Mouse (Mus musculus) kidney, adult 2 months (tissue): Measurements from ENCODE around the gene Depdc5. TPM values are rescaled to one million over a fixed set of nuclear protein-coding genes. Genes with fewer than 3 reads are reported as not detected.
A peak's percentile ranks its signal among the peaks of the same experiment; 100 is the strongest.
"Not testable (repeated sequence)": the region's sequence is repeated elsewhere in the genome, so short reads cannot be mapped to it uniquely, and the experiment has no call there.

Experiments
- DNase-seq: peaks from one replicate; pipeline ENCODE4 v3.0.0; 2021
- H3K27ac ChIP-seq: fragments of 200-500 bp; 2 replicates; pipeline ENCODE4 v1.5.1; 2012; ENCODE audit warnings: low read depth, low read length, control low read depth, inconsistent platforms; ENCODE audit not compliant: insufficient read depth
- H3K27me3 ChIP-seq: fragments of 200-500 bp; replicated peaks from 2 replicates; pipeline ENCODE4 v1.6.1; 2012; ENCODE audit warnings: mild to moderate bottlenecking, moderate library complexity, low read length, inconsistent platforms; ENCODE audit not compliant: control insufficient read depth, insufficient read depth
- H3K36me3 ChIP-seq: fragments of 200-500 bp; 2 replicates; pipeline ENCODE4 v1.6.1; 2012; ENCODE audit warnings: mild to moderate bottlenecking, moderate library complexity, low read length, inconsistent platforms; ENCODE audit not compliant: control insufficient read depth, insufficient read depth
- H3K4me1 ChIP-seq: fragments of 200-500 bp; 2 replicates; pipeline ENCODE4 v1.6.1; 2011; ENCODE audit warnings: low read length; ENCODE audit not compliant: control insufficient read depth, insufficient read depth
- H3K4me3 ChIP-seq: fragments of 200-500 bp; 2 replicates; pipeline ENCODE4 v1.5.1; 2011; ENCODE audit warnings: mild to moderate bottlenecking, low read depth, low read length, control low read depth; ENCODE audit not compliant: insufficient read depth
- CTCF ChIP-seq: fragments of 200-500 bp; conservative IDR thresholded peaks from 2 replicates; pipeline ENCODE4 v1.5.1; 2011; ENCODE audit warnings: low read depth, mild to moderate bottlenecking, control low read depth, low read length, moderate library complexity, mixed read lengths; ENCODE audit not compliant: insufficient read depth, insufficient read length
- POLR2A ChIP-seq: fragments of 200-500 bp; IDR thresholded peaks from one replicate; pipeline ENCODE4 v1.6.1; 2011; ENCODE audit warnings: low read depth, low read length, control low read depth
- WGBS: fragments of 180-500 bp; shearing (Covaris S2); methylation state at CpG from one replicate; pipeline ENCODE4 v1.1.7; 2018; 5-methylcytosine and 5-hydroxymethylcytosine counted together
- polyA plus RNA-seq: library from polyadenylated mRNA; depleted of rRNA; stranded (reverse); fragments of >200 nt; gene quantifications from 2 replicates; pipeline ENCODE4 v1.2.3, GENCODE M21; 2012

Gene Depdc5
- polyA plus RNA-seq, 1 experiment: 11.8 TPM

DNA sequence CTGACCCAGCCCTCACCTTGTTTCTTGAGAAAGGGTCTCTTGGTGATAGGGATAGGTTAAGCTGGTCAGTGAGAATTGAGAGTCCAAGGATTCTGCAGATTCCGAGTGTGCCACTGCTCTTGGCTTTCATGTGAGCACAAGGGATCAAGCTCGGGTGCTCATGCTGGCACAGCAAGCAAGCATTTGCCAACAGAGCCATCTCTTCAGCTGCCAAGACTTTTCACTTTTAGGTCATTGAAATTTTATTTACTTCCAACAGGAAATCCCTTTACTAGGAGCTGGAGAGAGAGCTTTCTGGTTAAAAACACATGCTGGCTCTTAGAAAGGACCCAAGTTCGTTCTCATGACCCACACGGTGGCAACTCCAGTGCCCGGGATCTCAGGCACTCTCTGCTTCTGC is 26.5 kb upstream of the Depdc5 start:
- TF ChIP-seq POLR2A (no peak), CTCF (no peak)
- no peaks in the 10 kb centered on the region for H3K4me1 ChIP-seq
- H3K27me3 ChIP-seq: no peaks in the 10 kb centered on the region
- no peak for DNase-seq
- H3K36me3 ChIP-seq: no peaks in the 10 kb centered on the region; the same call in none of the 2 replicates
- H3K27ac ChIP-seq: no peak overlapping the region
- H3K4me3 ChIP-seq: no peak overlapping the region
- 81% methylated on average over 5 of the region's 5 CpGs for WGBS

DNA sequence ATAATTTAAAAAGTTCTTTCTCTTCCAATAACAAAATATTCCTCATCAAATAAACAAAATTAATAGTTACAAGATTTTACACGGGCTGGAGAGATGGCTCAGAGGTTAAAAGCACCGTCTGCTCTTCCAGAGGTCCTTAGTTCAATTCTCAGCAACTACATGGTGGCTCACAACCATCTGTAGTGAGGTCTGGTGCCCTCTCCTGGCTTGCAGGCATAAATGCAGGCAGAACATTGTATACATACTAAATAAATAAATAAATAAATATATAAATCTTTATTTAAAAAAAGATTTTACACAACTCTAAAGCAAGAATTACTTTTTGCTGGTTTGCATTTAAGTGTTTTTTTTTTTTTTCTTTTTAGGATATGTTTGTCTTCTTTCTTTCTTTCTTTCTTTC is 23.5 kb upstream of the Depdc5 start:
- Histone ChIP-seq H3K4me1 (no peaks in the 10 kb centered on the region), H3K27me3 (no peaks in the 10 kb centered on the region), H3K36me3 (peaks cover 2% of the 10 kb centered on the region), H3K27ac (no peak overlapping the region), H3K4me3 (no peak overlapping the region)
- DNase-seq: no peak
- TF ChIP-seq POLR2A: no peak
- peak; percentile 17; the same call in 1 of the 2 replicates for TF ChIP-seq CTCF
- WGBS: 96% methylated on average over 2 of the region's 2 CpGs

DNA sequence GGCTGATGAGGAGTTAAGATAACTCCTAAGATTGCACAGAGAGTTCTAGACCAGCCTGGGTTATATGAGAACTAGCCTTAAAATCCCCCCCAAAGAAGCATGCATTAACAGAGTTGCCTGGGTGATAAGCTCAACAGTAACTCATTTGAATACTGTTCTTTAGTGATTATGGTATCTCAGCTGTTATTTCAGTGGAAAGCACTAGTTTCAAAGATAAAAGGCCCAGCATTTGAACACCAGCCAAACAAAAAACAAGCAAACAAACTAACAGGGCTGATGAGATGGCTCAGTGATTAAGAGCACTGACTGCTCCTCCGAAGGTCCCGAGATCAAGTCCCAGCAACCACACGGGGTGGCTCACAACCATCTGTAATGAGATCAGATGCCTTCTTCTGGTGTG is 14.3 kb upstream of the Depdc5 start:
- TF ChIP-seq POLR2A (no peak), CTCF (no peak)
- 85% methylated on average over 3 of the region's 3 CpGs for WGBS

DNA sequence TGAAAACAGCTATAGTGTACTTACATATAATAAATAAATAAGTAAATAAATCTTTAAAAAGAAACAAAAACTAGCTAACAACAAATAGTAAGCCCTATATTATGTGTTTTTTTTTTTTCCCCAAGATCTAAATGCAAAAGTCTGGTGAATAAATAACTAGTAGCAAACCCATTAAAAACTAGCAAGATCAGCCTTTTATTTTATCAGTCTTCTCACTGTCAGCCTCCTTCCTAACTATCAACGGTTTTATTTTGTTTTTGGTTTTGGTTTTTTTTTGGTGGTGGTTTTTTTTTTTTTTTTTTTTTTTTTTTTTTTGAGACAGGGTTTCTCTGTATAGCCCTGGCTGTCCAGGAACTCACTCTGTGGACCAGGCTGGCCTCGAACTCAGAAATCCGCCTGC is 13.9 kb upstream of the Depdc5 start:
- H3K4me3 ChIP-seq, H3K27me3 ChIP-seq, DNase-seq, H3K36me3 ChIP-seq, H3K27ac ChIP-seq, H3K4me1 ChIP-seq: not testable (repeated sequence)
- 70% methylated on average over 3 of the region's 3 CpGs for WGBS

More for the DNA sequence above, 14.3 kb upstream of the Depdc5 start:
- H3K27me3 ChIP-seq: no peaks in the 10 kb centered on the region
- DNase-seq: no peak
- no peaks in the 10 kb centered on the region for H3K36me3 ChIP-seq
- peaks cover 9% of the 10 kb centered on the region; the same call in 1 of the 2 replicates for H3K4me1 ChIP-seq
- H3K27ac ChIP-seq: no peak overlapping the region
- no peak overlapping the region for H3K4me3 ChIP-seq

DNA sequence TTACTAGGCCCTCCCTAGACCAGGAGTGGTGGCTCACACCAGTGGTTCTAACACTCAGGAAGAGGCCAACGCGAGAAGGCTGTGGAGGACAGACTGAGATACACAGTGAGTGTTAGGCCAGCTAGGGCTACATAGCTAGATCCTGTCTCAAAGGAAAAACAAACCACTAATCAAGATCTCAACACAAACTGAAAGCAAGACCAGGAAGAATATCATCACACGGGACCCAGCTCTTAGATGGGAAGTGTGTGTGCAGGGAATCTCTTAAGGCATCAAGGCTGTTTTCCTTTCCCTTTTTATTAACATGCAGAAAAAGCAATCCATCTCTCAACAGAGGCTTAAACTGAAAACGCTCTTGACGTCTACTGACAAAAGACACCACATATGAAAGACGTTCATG is 11.5 kb upstream of the Depdc5 start:
- 33% methylated on average over 6 of the region's 6 CpGs for WGBS
- no peak for TF ChIP-seq CTCF
- TF ChIP-seq POLR2A: no peak
- Histone ChIP-seq H3K4me1 (peaks cover 9% of the 10 kb centered on the region; the same call in 1 of the 2 replicates), H3K4me3 (no peak overlapping the region), H3K36me3 (no peaks in the 10 kb centered on the region), H3K27ac (no peak overlapping the region), H3K27me3 (no peaks in the 10 kb centered on the region)
- DNase-seq: no peak

DNA sequence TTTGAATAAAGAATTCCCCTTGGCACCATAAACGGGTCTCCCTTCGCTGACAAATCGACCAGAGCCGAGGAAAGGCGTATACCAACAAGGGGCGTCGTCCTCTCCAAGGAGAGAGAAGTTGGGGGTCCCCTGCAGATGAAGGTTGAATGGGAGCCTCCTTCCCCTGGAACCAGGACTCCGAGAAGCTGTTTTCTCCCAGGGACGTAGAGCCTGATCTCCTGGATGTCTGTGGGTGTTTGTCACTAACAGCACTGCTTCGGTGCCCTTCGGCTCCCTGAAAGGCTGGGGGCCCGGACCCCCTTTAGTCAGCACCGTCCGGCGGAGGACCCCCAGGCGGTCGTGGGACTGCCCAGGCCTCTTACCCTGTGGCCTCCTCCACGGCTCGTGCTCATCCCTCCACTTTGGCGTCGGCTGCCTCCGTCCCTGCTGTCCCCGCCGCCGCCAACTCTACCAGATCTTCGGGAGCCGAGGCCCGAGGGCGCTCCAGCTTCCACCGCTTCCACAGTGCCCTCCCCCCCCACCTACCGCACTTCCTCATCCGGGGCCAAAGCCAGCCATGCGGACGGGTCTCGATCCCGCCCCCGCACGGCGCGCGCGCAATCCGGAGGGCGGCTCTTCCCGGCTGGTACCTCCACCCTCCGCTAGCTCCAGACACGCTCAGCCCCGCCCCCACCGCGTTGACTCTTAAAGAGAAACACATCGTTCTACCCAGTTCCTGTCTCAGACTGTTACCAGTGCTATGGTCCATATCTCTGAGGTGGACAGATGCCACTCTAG is 9.6 kb upstream of the Depdc5 start, which contains the start of gene Prr14l:
Gene Prr14l, minus strand, starts transcription at position 526 of the 777 bp plus-strand sequence.
- no peaks in the 10 kb centered on the region for H3K36me3 ChIP-seq
- WGBS: 1% methylated on average over 50 of the region's 51 CpGs
- DNase-seq: peak; percentile 99
- TF ChIP-seq CTCF (no peak), POLR2A (no peak)
- H3K4me1 ChIP-seq: peaks cover 9% of the 10 kb centered on the region; the same call in 1 of the 2 replicates
- H3K27ac ChIP-seq: peak within 1 kb of the TSS; percentile 61
- peak within 1 kb of the TSS; percentile 70 for H3K4me3 ChIP-seq
- H3K27me3 ChIP-seq: no peaks in the 10 kb centered on the region

DNA sequence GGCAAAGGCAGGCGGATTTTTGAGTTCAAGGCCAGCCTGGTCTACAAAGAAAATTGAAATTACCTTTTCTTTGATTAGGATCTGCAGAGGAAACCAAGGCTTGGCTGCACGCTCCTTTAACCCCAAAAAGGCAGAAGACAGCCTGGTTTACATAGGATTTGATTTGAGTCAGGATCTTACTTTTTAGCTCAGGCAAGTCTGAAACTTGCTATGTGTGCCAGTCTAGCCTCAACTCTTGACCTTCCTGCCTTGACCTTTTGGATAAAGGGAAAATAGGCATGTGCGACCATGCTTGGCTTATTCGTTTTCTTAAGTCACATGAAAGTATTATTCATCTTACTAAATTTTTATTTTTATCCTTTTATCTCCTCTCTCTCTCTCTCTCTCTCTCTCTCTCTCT is 8.7 kb upstream of the Depdc5 start:
- no peak for TF ChIP-seq CTCF
- no peak for TF ChIP-seq POLR2A
- Histone ChIP-seq H3K36me3 (no peaks in the 10 kb centered on the region), H3K4me3 (no peak overlapping the region), H3K4me1 (peaks cover 9% of the 10 kb centered on the region; the same call in 1 of the 2 replicates), H3K27me3 (no peaks in the 10 kb centered on the region), H3K27ac (no peak overlapping the region)
- 87% methylated on average over 4 of the region's 4 CpGs for WGBS
- no peak for DNase-seq

DNA sequence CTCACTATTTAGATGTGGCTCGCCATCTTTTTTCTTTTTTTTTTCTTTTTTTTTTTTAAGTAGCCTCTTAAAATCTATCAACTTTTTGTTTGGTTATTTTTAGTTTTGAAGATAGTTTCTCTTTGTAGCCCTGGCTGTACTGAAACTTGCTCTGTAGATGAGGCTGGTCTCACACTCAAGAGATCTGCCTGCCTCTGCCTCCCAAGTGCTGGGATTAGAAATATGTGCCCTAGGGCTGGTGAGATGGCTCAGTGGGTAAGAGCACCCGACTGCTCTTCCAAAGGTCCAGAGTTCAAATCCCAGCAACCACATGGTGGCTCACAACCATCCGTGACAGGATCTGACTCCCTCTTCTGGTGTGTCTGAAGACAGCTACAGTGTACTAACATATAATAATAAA is 8.2 kb upstream of the Depdc5 start:
- not testable (repeated sequence) for DNase-seq, H3K27me3 ChIP-seq, H3K4me1 ChIP-seq, H3K36me3 ChIP-seq, H3K27ac ChIP-seq, H3K4me3 ChIP-seq
- 80% methylated on average over 3 of the region's 3 CpGs for WGBS
